Mouse (Mus musculus): ENCODE data around the gene Trpc4ap. TPM values are rescaled to one million over a fixed set of nuclear protein-coding genes. Genes with fewer than 3 reads are reported as not detected.
"Not testable (repeated sequence)": the region's sequence is repeated elsewhere in the genome, so short reads cannot be mapped to it uniquely, and the experiment has no call there.

The Trpc4ap gene
- polyA plus RNA-seq (2015; fragmentation: Nextera tagmentation; extraction: Ambion mirVana) = 99.3 and 103 TPM in 2 replicates

- peak within 1 kb of the TSS; percentile 84 for H3K4me2 ChIP-seq (ENCODE audit: low read depth, low read length)
- peak; percentile 97 for ATAC-seq
- no peaks in the 10 kb centered on the region for H3K27me3 ChIP-seq (replicated peaks; ENCODE audit: control insufficient read depth, insufficient read depth, low read length)
- H3K4me1 ChIP-seq (ENCODE audit: control insufficient read depth, insufficient read depth, low read length) = peaks cover 13% of the 10 kb centered on the region
- WGBS = under 1% methylated on average over 71 of the region's 72 CpGs
- peak within 1 kb of the TSS; percentile 97 for H3K9ac ChIP-seq (ENCODE audit: low read depth, low read length)
- peak within 1 kb of the TSS; percentile 90 for H3K27ac ChIP-seq (ENCODE audit: low read length)
- peak within 1 kb of the TSS; percentile 99 for H3K4me3 ChIP-seq (ENCODE audit: low read length)
- H3K36me3 ChIP-seq (ENCODE audit: control insufficient read depth, insufficient read depth, low read length) = no peaks in the 10 kb centered on the region
- no peaks in the 10 kb centered on the region for H3K9me3 ChIP-seq (ENCODE audit: control insufficient read depth, low read length)
Measured at GRCm38 (mm10) chr2:155691723-155692493, at the start of gene Trpc4ap. Trpc4ap (minus strand) TSS chr2:155692384.

GRCm38 (mm10) chr2:155737803-155738202 lies 45.6 kb upstream of the Trpc4ap start:
- WGBS = 67% methylated on average over 9 of the region's 9 CpGs
- Histone ChIP-seq H3K4me2 (ENCODE audit: low read depth, low read length) (no peak overlapping the region), H3K36me3 (ENCODE audit: control insufficient read depth, insufficient read depth, low read length) (no peaks in the 10 kb centered on the region), H3K9ac (ENCODE audit: low read depth, low read length) (no peak overlapping the region), H3K9me3 (ENCODE audit: control insufficient read depth, low read length) (no peaks in the 10 kb centered on the region), H3K4me1 (ENCODE audit: control insufficient read depth, insufficient read depth, low read length) (peaks cover under 1% of the 10 kb centered on the region; the same call in 1 of the 2 replicates), H3K27ac (ENCODE audit: low read length) (no peak overlapping the region), H3K27me3 (replicated peaks; ENCODE audit: control insufficient read depth, insufficient read depth, low read length) (no peaks in the 10 kb centered on the region), H3K4me3 (ENCODE audit: low read length) (no peak overlapping the region)
- no peak for ATAC-seq

- H3K9ac ChIP-seq (ENCODE audit: low read depth, low read length) = no peak overlapping the region
- WGBS = 70% methylated on average over 6 of the region's 6 CpGs
Measured at GRCm38 (mm10) chr2:155736936-155737335, 44.8 kb upstream of the Trpc4ap start.

GRCm38 (mm10) chr2:155735766-155736165 lies 43.6 kb upstream of the Trpc4ap start, which contains the start of gene Gm17581:
Gm17581 (minus strand) TSS chr2:155735866.
- not testable (repeated sequence) for H3K4me2 ChIP-seq (ENCODE audit: low read depth, low read length); H3K9me3 ChIP-seq (ENCODE audit: control insufficient read depth, low read length); H3K9ac ChIP-seq (ENCODE audit: low read depth, low read length); H3K4me1 ChIP-seq (ENCODE audit: control insufficient read depth, insufficient read depth, low read length); H3K27me3 ChIP-seq (replicated peaks; ENCODE audit: control insufficient read depth, insufficient read depth, low read length); ATAC-seq; H3K36me3 ChIP-seq (ENCODE audit: control insufficient read depth, insufficient read depth, low read length); H3K4me3 ChIP-seq (ENCODE audit: low read length); H3K27ac ChIP-seq (ENCODE audit: low read length)
- WGBS = 82% methylated on average over 5 of the region's 5 CpGs

More at GRCm38 (mm10) chr2:155736936-155737335, 44.8 kb upstream of the Trpc4ap start:
- no peaks in the 10 kb centered on the region for H3K9me3 ChIP-seq (ENCODE audit: control insufficient read depth, low read length)
- no peaks in the 10 kb centered on the region for H3K27me3 ChIP-seq (replicated peaks; ENCODE audit: control insufficient read depth, insufficient read depth, low read length)
- H3K4me3 ChIP-seq (ENCODE audit: low read length) = no peak overlapping the region
- ATAC-seq = no peak
- H3K4me1 ChIP-seq (ENCODE audit: control insufficient read depth, insufficient read depth, low read length) = no peaks in the 10 kb centered on the region
- H3K36me3 ChIP-seq (ENCODE audit: control insufficient read depth, insufficient read depth, low read length) = no peaks in the 10 kb centered on the region
- H3K4me2 ChIP-seq (ENCODE audit: low read depth, low read length) = no peak overlapping the region
- no peak overlapping the region for H3K27ac ChIP-seq (ENCODE audit: low read length)

- no peak overlapping the region for H3K4me3 ChIP-seq (ENCODE audit: low read length)
- no peak overlapping the region for H3K27ac ChIP-seq (ENCODE audit: low read length)
- H3K36me3 ChIP-seq (ENCODE audit: control insufficient read depth, insufficient read depth, low read length) = no peaks in the 10 kb centered on the region
- no peaks in the 10 kb centered on the region for H3K9me3 ChIP-seq (ENCODE audit: control insufficient read depth, low read length)
- H3K27me3 ChIP-seq (replicated peaks; ENCODE audit: control insufficient read depth, insufficient read depth, low read length) = no peaks in the 10 kb centered on the region
- no peak for ATAC-seq
- 61% methylated on average over 5 of the region's 5 CpGs for WGBS
- H3K9ac ChIP-seq (ENCODE audit: low read depth, low read length) = no peak overlapping the region
- no peak overlapping the region for H3K4me2 ChIP-seq (ENCODE audit: low read depth, low read length)
- no peaks in the 10 kb centered on the region for H3K4me1 ChIP-seq (ENCODE audit: control insufficient read depth, insufficient read depth, low read length)
Measured at GRCm38 (mm10) chr2:155735080-155735479, 42.9 kb upstream of the Trpc4ap start.

GRCm38 (mm10) chr2:155729158-155729645 lies 37.0 kb upstream of the Trpc4ap start, which contains the start of gene Edem2:
Edem2 (minus strand) TSS chr2:155729475.
- H3K9me3 ChIP-seq (ENCODE audit: control insufficient read depth, low read length) = no peaks in the 10 kb centered on the region
- H3K36me3 ChIP-seq (ENCODE audit: control insufficient read depth, insufficient read depth, low read length) = no peaks in the 10 kb centered on the region
- H3K4me3 ChIP-seq (ENCODE audit: low read length) = peak within 1 kb of the TSS; percentile 88
- H3K27ac ChIP-seq (ENCODE audit: low read length) = peak within 1 kb of the TSS; percentile 4; the same call in 1 of the 2 replicates
- H3K4me1 ChIP-seq (ENCODE audit: control insufficient read depth, insufficient read depth, low read length) = peaks cover 10% of the 10 kb centered on the region; the same call in 1 of the 2 replicates
- H3K4me2 ChIP-seq (ENCODE audit: low read depth, low read length) = peak within 1 kb of the TSS; percentile 88
- under 1% methylated on average over 31 of the region's 33 CpGs for whole genome bisulfite sequencing
- H3K9ac ChIP-seq (ENCODE audit: low read depth, low read length) = peak within 1 kb of the TSS; percentile 84
- no peaks in the 10 kb centered on the region for H3K27me3 ChIP-seq (replicated peaks; ENCODE audit: control insufficient read depth, insufficient read depth, low read length)
- peak; percentile 94 for ATAC-seq

GRCm38 (mm10) chr2:155728742-155729141 lies 36.6 kb upstream of the Trpc4ap start:
- Histone ChIP-seq H3K9me3 (ENCODE audit: control insufficient read depth, low read length) (no peaks in the 10 kb centered on the region), H3K27ac (ENCODE audit: low read length) (peak overlapping the region; percentile 4; the same call in 1 of the 2 replicates), H3K9ac (ENCODE audit: low read depth, low read length) (peak overlapping the region; percentile 84), H3K36me3 (ENCODE audit: control insufficient read depth, insufficient read depth, low read length) (no peaks in the 10 kb centered on the region), H3K4me1 (ENCODE audit: control insufficient read depth, insufficient read depth, low read length) (peaks cover 10% of the 10 kb centered on the region; the same call in 1 of the 2 replicates), H3K4me2 (ENCODE audit: low read depth, low read length) (peak overlapping the region; percentile 88), H3K27me3 (replicated peaks; ENCODE audit: control insufficient read depth, insufficient read depth, low read length) (no peaks in the 10 kb centered on the region), H3K4me3 (ENCODE audit: low read length) (peak overlapping the region; percentile 88)
- ATAC-seq = no peak; the same call in 1 of the 2 replicates
- 5% methylated on average over 15 of the region's 15 CpGs for WGBS

- H3K36me3 ChIP-seq (ENCODE audit: control insufficient read depth, insufficient read depth, low read length) = no peaks in the 10 kb centered on the region
- peak; percentile 41 for ATAC-seq
- H3K4me1 ChIP-seq (ENCODE audit: control insufficient read depth, insufficient read depth, low read length) = peaks cover 10% of the 10 kb centered on the region; the same call in 1 of the 2 replicates
- peak overlapping the region; percentile 88 for H3K4me2 ChIP-seq (ENCODE audit: low read depth, low read length)
- no peak overlapping the region for H3K9ac ChIP-seq (ENCODE audit: low read depth, low read length)
- H3K9me3 ChIP-seq (ENCODE audit: control insufficient read depth, low read length) = no peaks in the 10 kb centered on the region
- no peaks in the 10 kb centered on the region for H3K27me3 ChIP-seq (replicated peaks; ENCODE audit: control insufficient read depth, insufficient read depth, low read length)
- no peak overlapping the region for H3K27ac ChIP-seq (ENCODE audit: low read length)
- WGBS = 57% methylated on average over 7 of the region's 7 CpGs
- peak overlapping the region; percentile 88 for H3K4me3 ChIP-seq (ENCODE audit: low read length)
Measured at GRCm38 (mm10) chr2:155727764-155728395, 35.7 kb upstream of the Trpc4ap start.

- H3K4me1 ChIP-seq (ENCODE audit: control insufficient read depth, insufficient read depth, low read length) = peaks cover 10% of the 10 kb centered on the region; the same call in 1 of the 2 replicates
- no peak for ATAC-seq
- no peaks in the 10 kb centered on the region for H3K36me3 ChIP-seq (ENCODE audit: control insufficient read depth, insufficient read depth, low read length)
- no peak overlapping the region for H3K4me2 ChIP-seq (ENCODE audit: low read depth, low read length)
- WGBS = 74% methylated on average over 7 of the region's 7 CpGs
- no peak overlapping the region for H3K27ac ChIP-seq (ENCODE audit: low read length)
- H3K4me3 ChIP-seq (ENCODE audit: low read length) = no peak overlapping the region
- H3K27me3 ChIP-seq (replicated peaks; ENCODE audit: control insufficient read depth, insufficient read depth, low read length) = no peaks in the 10 kb centered on the region
- no peaks in the 10 kb centered on the region for H3K9me3 ChIP-seq (ENCODE audit: control insufficient read depth, low read length)
- H3K9ac ChIP-seq (ENCODE audit: low read depth, low read length) = no peak overlapping the region
Measured at GRCm38 (mm10) chr2:155726302-155726701, 34.1 kb upstream of the Trpc4ap start.
